Mouse (Mus musculus): ENCODE measurements at regions not wholly inside any gene's neighbourhood (a gene's known extent, or its start where the extent isn't known, plus 50 kb on each side); places are given as distances from the start of the nearest gene placed in this dataset.

GRCm38 (mm10) chr12:46950223-46950779 lies 131.6 kb upstream of the Nova1 start:
- TF ChIP-seq CTCF (IDR thresholded peaks at IDR 0.05; ENCODE audit: borderline replicate concordance, insufficient read depth, low read length) (no peak), POLR2A (IDR thresholded peaks at IDR 0.05; ENCODE audit: low read depth, low read length) (no peak)
